Mouse (Mus musculus) thymus, adult 2 months (tissue): Measurements from ENCODE around the gene Gm45785.

Experiments
- CTCF ChIP-seq: fragments of 200-500 bp; IDR thresholded peaks from 2 replicates; pipeline ENCODE4 v1.5.1; 2012; ENCODE audit warnings: mild to moderate bottlenecking, control low read depth, low read length, moderate library complexity, borderline replicate concordance; ENCODE audit not compliant: control insufficient read depth, poor library complexity, insufficient read depth; ENCODE audit errors: extremely low read depth
- POLR2A ChIP-seq: fragments of 200-500 bp; IDR thresholded peaks from 2 replicates; pipeline ENCODE4 v1.6.1; 2012; ENCODE audit warnings: mild to moderate bottlenecking, low read length, control low read depth, moderate library complexity; ENCODE audit not compliant: control insufficient read depth, poor library complexity, insufficient read depth; ENCODE audit errors: extremely low read depth

GRCm38 (mm10) chr7:140840750-140841735, 15.1 kb downstream of the Gm45785 start:
- no peak for TF ChIP-seq CTCF
- no peak for TF ChIP-seq POLR2A
